Mouse (Mus musculus) forebrain, embryonic 10.5 days (tissue): ENCODE data around the gene Hist1h4h. TPM values are rescaled to one million over a fixed set of nuclear protein-coding genes. Genes with fewer than 3 reads are reported as not detected.
A peak's percentile ranks its signal among the peaks of the same experiment; 100 is the strongest.

Experiments used
- microRNA-seq: library from miRNA; unstranded; fragments of <30 nt; microRNA quantifications from one replicate; pipeline ENCODE4, GENCODE M21; 2017
- polyA plus RNA-seq: library from polyadenylated mRNA; unstranded; fragments of >200 nt; fragmentation: Nextera tagmentation; extraction: Ambion mirVana; gene quantifications from 2 replicates; pipeline ENCODE4 v1.2.1, GENCODE M21; 2016

Gene Hist1h4h
- polyA plus RNA-seq, 1 experiment from 2014 or later: 3.8 TPM

Small RNA genes lying within 50 kb of the gene (microRNA-seq; reads per million reads assigned to microRNA genes)
- gene Gm44297: 0.90 reads per million
- not detected for gene Gm44359
- not detected for gene Gm44394
- gene n-TStga1: 3.9 reads per million, percentile 8 among the genes with 10 or more reads in this experiment

Other genes with a start within 250 kb of the Hist1h4h start
- gene Zfp322a, start 161.8 kb upstream of the Hist1h4h start, polyA plus RNA-seq: 57.1 and 58.7 TPM in 2 replicates
- gene Abt1, start 107.2 kb upstream of the Hist1h4h start, polyA plus RNA-seq: 15.3 and 15.5 TPM in 2 replicates
- gene Btn1a1, start 65.1 kb upstream of the Hist1h4h start, polyA plus RNA-seq: 0.09 TPM in 1 of 2 replicates, not detected in the other
- gene Btn2a2, start 42.2 kb upstream of the Hist1h4h start, polyA plus RNA-seq: 0.52 and 0.54 TPM in 2 replicates
- gene Hist1h2af, start 2.9 kb downstream of the Hist1h4h start, polyA plus RNA-seq: 6.7 and 9.5 TPM in 2 replicates
- 6.3 and 8.1 TPM in 2 replicates for gene Hist1h3g, start 4.4 kb downstream of the Hist1h4h start, polyA plus RNA-seq
- 0.74 and 0.79 TPM in 2 replicates for gene Hist1h2bh, start 12.3 kb downstream of the Hist1h4h start, polyA plus RNA-seq
- 1.00 and 1.7 TPM in 2 replicates for gene Hist1h3f, start 13.0 kb downstream of the Hist1h4h start, polyA plus RNA-seq
- 0.53 and 0.60 TPM in 2 replicates for gene Hist1h4f, start 20.6 kb downstream of the Hist1h4h start, polyA plus RNA-seq
- gene Hist1h1d, start 22.2 kb downstream of the Hist1h4h start, polyA plus RNA-seq: 0.58 and 0.60 TPM in 2 replicates
- gene Hist1h3e, start 31.3 kb downstream of the Hist1h4h start, polyA plus RNA-seq: 6.1 and 6.7 TPM in 2 replicates
- 102 and 105 TPM in 2 replicates for gene Hist1h2ae, start 40.2 kb downstream of the Hist1h4h start, polyA plus RNA-seq
- gene Hist1h2bg, start 40.3 kb downstream of the Hist1h4h start, polyA plus RNA-seq: 6.4 and 6.7 TPM in 2 replicates
- 5.8 and 6.9 TPM in 2 replicates for gene Hist1h2bf, start 43.1 kb downstream of the Hist1h4h start, polyA plus RNA-seq
- 1.5 TPM in 2 replicates for gene Hist1h2ad, start 43.3 kb downstream of the Hist1h4h start, polyA plus RNA-seq
- 7.1 and 7.2 TPM in 2 replicates for gene Hist1h3d, start 44.7 kb downstream of the Hist1h4h start, polyA plus RNA-seq
- 112 and 119 TPM in 2 replicates for gene Hist1h4d, start 50.5 kb downstream of the Hist1h4h start, polyA plus RNA-seq
- 3.2 and 3.6 TPM in 2 replicates for gene Hist1h2be, start 90.1 kb downstream of the Hist1h4h start, polyA plus RNA-seq
- 19.8 and 21.4 TPM in 2 replicates for gene Hist1h1e, start 91.5 kb downstream of the Hist1h4h start, polyA plus RNA-seq
- 1.00 and 1.1 TPM in 2 replicates for gene Hist1h2ac, start 152.9 kb downstream of the Hist1h4h start, polyA plus RNA-seq
- 17.2 and 19.3 TPM in 2 replicates for gene Hist1h2bc, start 153.1 kb downstream of the Hist1h4h start, polyA plus RNA-seq
- not detected in 2 replicates for gene Hist1h1t, start 164.8 kb downstream of the Hist1h4h start, polyA plus RNA-seq
- gene Hist1h4c, start 167.4 kb downstream of the Hist1h4h start, polyA plus RNA-seq: 4.5 and 5.9 TPM in 2 replicates
- 1.3 and 1.5 TPM in 2 replicates for gene Hfe, start 179.8 kb downstream of the Hist1h4h start, polyA plus RNA-seq
- 9.4 and 10.7 TPM in 2 replicates for gene Hist1h1c, start 207.8 kb downstream of the Hist1h4h start, polyA plus RNA-seq
- 7.7 and 9.0 TPM in 2 replicates for gene Hist1h3c, start 214.6 kb downstream of the Hist1h4h start, polyA plus RNA-seq
- gene Hist1h2bb, start 215.7 kb downstream of the Hist1h4h start, polyA plus RNA-seq: 2.3 and 2.7 TPM in 2 replicates
- gene Hist1h2ab, start 220.1 kb downstream of the Hist1h4h start, polyA plus RNA-seq: 49.5 and 50.4 TPM in 2 replicates
- 9.1 and 9.5 TPM in 2 replicates for gene Hist1h3b, start 221.2 kb downstream of the Hist1h4h start, polyA plus RNA-seq
- 2.5 and 4.5 TPM in 2 replicates for gene Hist1h4b, start 226.0 kb downstream of the Hist1h4h start, polyA plus RNA-seq
- gene Hist1h4a, start 230.2 kb downstream of the Hist1h4h start, polyA plus RNA-seq: 0.69 TPM in 1 of 2 replicates, not detected in the other
- 2.2 and 3.6 TPM in 2 replicates for gene Hist1h3a, start 231.3 kb downstream of the Hist1h4h start, polyA plus RNA-seq
- 2.6 and 3.3 TPM in 2 replicates for gene Hist1h1a, start 232.6 kb downstream of the Hist1h4h start, polyA plus RNA-seq
- gene Trim38, start 238.9 kb downstream of the Hist1h4h start, polyA plus RNA-seq: 0.10 and 0.12 TPM in 2 replicates